Mouse (Mus musculus) midbrain, postnatal 0 days (tissue): Measurements from ENCODE around the gene 1700016K19Rik. TPM values are rescaled to one million over a fixed set of nuclear protein-coding genes. Genes with fewer than 3 reads are reported as not detected.
A peak's percentile ranks its signal among the peaks of the same experiment; 100 is the strongest.

Source experiments
- ATAC-seq: fragments of 200-750 bp; cut with Nextera tagmentation; 2 replicates; pipeline ENCODE4 v1.8.0; 2017; ENCODE audit warnings: moderate number of reproducible peaks, mild to moderate bottlenecking, moderate TSS enrichment, moderate library complexity; ENCODE audit not compliant: low FRiP score
- DNase-seq: peaks from one replicate; pipeline ENCODE4 v3.0.0-alpha.2; 2015; ENCODE audit warnings: low spot score
- H3K27ac ChIP-seq: fragments of 300-500 bp; sonication (generic); 2 replicates; pipeline ENCODE4 v1.5.1; 2014; ENCODE audit warnings: low read depth, mild to moderate bottlenecking, low read length, mixed read lengths
- H3K27me3 ChIP-seq: fragments of 300-500 bp; sonication (generic); 2 replicates; pipeline ENCODE4 v1.6.1; 2014; ENCODE audit warnings: low read length, control low read depth, mixed read lengths; ENCODE audit not compliant: insufficient read depth
- H3K36me3 ChIP-seq: fragments of 300-500 bp; sonication (generic); 2 replicates; pipeline ENCODE4 v1.6.1; 2014; ENCODE audit warnings: low read length, control low read depth, mixed read lengths; ENCODE audit not compliant: insufficient read depth
- H3K4me1 ChIP-seq: fragments of 300-500 bp; sonication (generic); 2 replicates; pipeline ENCODE4 v1.6.1; 2014; ENCODE audit warnings: mild to moderate bottlenecking, control low read depth, antibody characterized with exemption, low read length, mixed read lengths; ENCODE audit not compliant: insufficient read depth
- H3K4me2 ChIP-seq: fragments of 300-500 bp; sonication (generic); 2 replicates; pipeline ENCODE4 v1.6.1; 2014; ENCODE audit warnings: low read depth, mild to moderate bottlenecking, low read length, mixed read lengths; ENCODE audit not compliant: poor library complexity, severe bottlenecking
- H3K4me3 ChIP-seq: fragments of 300-500 bp; sonication (generic); 2 replicates; pipeline ENCODE4 v1.5.1; 2014; ENCODE audit warnings: low read depth, mild to moderate bottlenecking, low read length, moderate library complexity
- H3K9ac ChIP-seq: fragments of 300-500 bp; sonication (generic); replicated peaks from 2 replicates; pipeline ENCODE4 v1.6.1; 2014; ENCODE audit warnings: mild to moderate bottlenecking, low read length, moderate library complexity, mixed read lengths; ENCODE audit not compliant: poor library complexity, severe bottlenecking
- H3K9me3 ChIP-seq: fragments of 300-500 bp; sonication (generic); 2 replicates; pipeline ENCODE4 v1.6.1; 2016; ENCODE audit warnings: low read length, control low read depth
- CTCF ChIP-seq: IDR thresholded peaks from 2 replicates; pipeline ENCODE4 v1.5.1; 2016; ENCODE audit warnings: antibody characterized with exemption, mild to moderate bottlenecking
- WGBS: fragments of 180-500 bp; shearing (Covaris S2); extraction: QIAGEN DNeasy Blood & Tissue Kit; methylation state at CpG from one replicate; pipeline ENCODE4 v1.1.7; 2014; 5-methylcytosine and 5-hydroxymethylcytosine counted together
- polyA plus RNA-seq: library from polyadenylated mRNA; unstranded; fragments of >200 nt; fragmentation: Nextera tagmentation; extraction: Ambion mirVana; gene quantifications from 2 replicates; pipeline ENCODE4 v1.2.1, GENCODE M21; 2015
- total RNA-seq: library from RNA; depleted of rRNA; stranded (reverse); fragments of >200 nt; gene quantifications from 2 replicates; pipeline ENCODE4 v1.2.3, GENCODE M21; 2014

1700016K19Rik gene
- total and polyA plus RNA-seq, 2 experiments from 2014 or later: 8.8 to 11.3 TPM

- Histone ChIP-seq H3K4me3 (no peak overlapping the region), H3K4me1 (no peaks in the 10 kb centered on the region), H3K27ac (no peak overlapping the region), H3K36me3 (no peaks in the 10 kb centered on the region), H3K27me3 (no peaks in the 10 kb centered on the region), H3K4me2 (no peak overlapping the region), H3K9me3 (no peaks in the 10 kb centered on the region), H3K9ac (no peak overlapping the region)
- ATAC-seq (no peak), DNase-seq (no peak)
- WGBS: 82% methylated on average over 9 of the region's 9 CpGs
- TF ChIP-seq CTCF: no peak
Observed at GRCm38 (mm10) chr11:76020916-76021315, 21.2 kb downstream of the 1700016K19Rik start.

- H3K4me1 ChIP-seq: no peaks in the 10 kb centered on the region
- WGBS: 57% methylated on average over 7 of the region's 7 CpGs
- TF ChIP-seq CTCF: no peak
- ATAC-seq (no peak), DNase-seq (no peak)
- no peak overlapping the region for H3K4me2 ChIP-seq
- H3K27me3 ChIP-seq: no peaks in the 10 kb centered on the region
- H3K9me3 ChIP-seq: no peaks in the 10 kb centered on the region
- no peak overlapping the region for H3K27ac ChIP-seq
- no peak overlapping the region for H3K4me3 ChIP-seq
- no peaks in the 10 kb centered on the region for H3K36me3 ChIP-seq
- no peak overlapping the region for H3K9ac ChIP-seq
Observed at GRCm38 (mm10) chr11:76025080-76025583, 25.4 kb downstream of the 1700016K19Rik start.

GRCm38 (mm10) chr11:76026527-76027138, 26.9 kb downstream of the 1700016K19Rik start:
- ATAC-seq: no peak
- peak overlapping the region; percentile 89 for H3K4me2 ChIP-seq
- H3K36me3 ChIP-seq: no peaks in the 10 kb centered on the region
- no peak overlapping the region for H3K27ac ChIP-seq
- no peaks in the 10 kb centered on the region for H3K4me1 ChIP-seq
- 5% methylated on average over 13 of the region's 14 CpGs for WGBS
- no peaks in the 10 kb centered on the region for H3K27me3 ChIP-seq
- H3K9me3 ChIP-seq: no peaks in the 10 kb centered on the region
- TF ChIP-seq CTCF: no peak
- H3K9ac ChIP-seq: peak overlapping the region; percentile 71; the same call in 1 of the 2 replicates
- DNase-seq: no peak
- H3K4me3 ChIP-seq: peak overlapping the region; percentile 65

- H3K4me1 ChIP-seq: no peaks in the 10 kb centered on the region
- no peak within 1 kb of the TSS for H3K27ac ChIP-seq
- peak; percentile 62 for DNase-seq
- H3K36me3 ChIP-seq: no peaks in the 10 kb centered on the region
- peak within 1 kb of the TSS; percentile 65 for H3K4me3 ChIP-seq
- TF ChIP-seq CTCF: peak; percentile 27
- WGBS: under 1% methylated on average over 68 of the region's 112 CpGs
- ATAC-seq: peak; percentile 79
- H3K9me3 ChIP-seq: no peaks in the 10 kb centered on the region
- no peaks in the 10 kb centered on the region for H3K27me3 ChIP-seq
- peak within 1 kb of the TSS; percentile 89 for H3K4me2 ChIP-seq
- peak within 1 kb of the TSS; percentile 71 for H3K9ac ChIP-seq
Observed at GRCm38 (mm10) chr11:76027139-76028071, 27.7 kb downstream of the 1700016K19Rik start, which contains the start of gene Rflnb. Rflnb (minus strand) TSS chr11:76027782.

- WGBS: 0% methylated on average over 11 of the region's 14 CpGs
- no peak for DNase-seq
Observed at GRCm38 (mm10) chr11:76028072-76028465, 28.4 kb downstream of the 1700016K19Rik start.

GRCm38 (mm10) chr11:76033359-76033758, 33.6 kb downstream of the 1700016K19Rik start:
- 65% methylated on average over 6 of the region's 6 CpGs for WGBS
- DNase-seq (no peak), ATAC-seq (no peak)
- no peak overlapping the region for H3K4me2 ChIP-seq
- no peak overlapping the region for H3K9ac ChIP-seq
- no peaks in the 10 kb centered on the region for H3K4me1 ChIP-seq
- no peaks in the 10 kb centered on the region for H3K9me3 ChIP-seq
- no peak overlapping the region for H3K27ac ChIP-seq
- no peaks in the 10 kb centered on the region for H3K27me3 ChIP-seq
- no peak for TF ChIP-seq CTCF
- no peaks in the 10 kb centered on the region for H3K36me3 ChIP-seq
- H3K4me3 ChIP-seq: no peak overlapping the region

More at GRCm38 (mm10) chr11:76028072-76028465, 28.4 kb downstream of the 1700016K19Rik start:
- no peak for ATAC-seq
- Histone ChIP-seq H3K27ac (no peak overlapping the region), H3K36me3 (no peaks in the 10 kb centered on the region), H3K4me3 (peak overlapping the region; percentile 65), H3K4me2 (peak overlapping the region; percentile 89), H3K4me1 (no peaks in the 10 kb centered on the region), H3K9me3 (no peaks in the 10 kb centered on the region), H3K27me3 (no peaks in the 10 kb centered on the region), H3K9ac (peak overlapping the region; percentile 71)
- no peak for TF ChIP-seq CTCF
